Mouse (Mus musculus) lung, embryonic 15.5 days (tissue): ENCODE data around the gene Atpaf2. TPM values are rescaled to one million over a fixed set of nuclear protein-coding genes. Genes with fewer than 3 reads are reported as not detected.
"Not testable (repeated sequence)": the region's sequence is repeated elsewhere in the genome, so short reads cannot be mapped to it uniquely, and the experiment has no call there.

ENCODE experiments used
- ATAC-seq: fragments of 200-750 bp; cut with Nextera tagmentation; 2 replicates; pipeline ENCODE4 v1.8.0; 2017; ENCODE audit warnings: moderate number of reproducible peaks, borderline replicate concordance; ENCODE audit not compliant: low FRiP score, low TSS enrichment; ENCODE audit errors: extremely low read depth
- H3K27ac ChIP-seq: fragments of 300-500 bp; sonication (generic); 2 replicates; pipeline ENCODE4 v1.5.1; 2015; ENCODE audit warnings: moderate library complexity, mild to moderate bottlenecking, inconsistent platforms
- H3K27me3 ChIP-seq: fragments of 300-500 bp; sonication (generic); 2 replicates; pipeline ENCODE4 v1.6.1; 2015; ENCODE audit warnings: inconsistent platforms
- H3K36me3 ChIP-seq: fragments of 300-500 bp; sonication (generic); 2 replicates; pipeline ENCODE4 v1.6.1; 2015; ENCODE audit warnings: inconsistent platforms
- H3K4me1 ChIP-seq: fragments of 300-500 bp; sonication (generic); 2 replicates; pipeline ENCODE4 v1.6.1; 2015; ENCODE audit warnings: inconsistent platforms
- H3K4me2 ChIP-seq: fragments of 300-500 bp; sonication (generic); 2 replicates; pipeline ENCODE4 v1.6.1; 2015; ENCODE audit warnings: inconsistent platforms, mild to moderate bottlenecking, moderate library complexity
- H3K4me3 ChIP-seq: fragments of 300-500 bp; sonication (generic); 2 replicates; pipeline ENCODE4 v1.5.1; 2015; ENCODE audit warnings: mild to moderate bottlenecking, inconsistent platforms
- H3K9ac ChIP-seq: fragments of 300-500 bp; sonication (generic); 2 replicates; pipeline ENCODE4 v1.6.1; 2015; ENCODE audit warnings: inconsistent platforms
- H3K9me3 ChIP-seq: fragments of 300-500 bp; sonication (generic); 2 replicates; pipeline ENCODE4 v1.6.1; 2016; ENCODE audit warnings: inconsistent platforms
- WGBS: fragments of 180-500 bp; shearing (Covaris S2); methylation state at CpG from one replicate; pipeline ENCODE4 v1.1.7; 2015; 5-methylcytosine and 5-hydroxymethylcytosine counted together
- polyA plus RNA-seq: library from polyadenylated mRNA; unstranded; fragments of >200 nt; fragmentation: Nextera tagmentation; extraction: Ambion mirVana; gene quantifications from 2 replicates; pipeline ENCODE4 v1.2.1, GENCODE M21; 2015

Atpaf2 gene
- 51.6 and 54.7 TPM in 2 replicates for polyA plus RNA-seq

DNA sequence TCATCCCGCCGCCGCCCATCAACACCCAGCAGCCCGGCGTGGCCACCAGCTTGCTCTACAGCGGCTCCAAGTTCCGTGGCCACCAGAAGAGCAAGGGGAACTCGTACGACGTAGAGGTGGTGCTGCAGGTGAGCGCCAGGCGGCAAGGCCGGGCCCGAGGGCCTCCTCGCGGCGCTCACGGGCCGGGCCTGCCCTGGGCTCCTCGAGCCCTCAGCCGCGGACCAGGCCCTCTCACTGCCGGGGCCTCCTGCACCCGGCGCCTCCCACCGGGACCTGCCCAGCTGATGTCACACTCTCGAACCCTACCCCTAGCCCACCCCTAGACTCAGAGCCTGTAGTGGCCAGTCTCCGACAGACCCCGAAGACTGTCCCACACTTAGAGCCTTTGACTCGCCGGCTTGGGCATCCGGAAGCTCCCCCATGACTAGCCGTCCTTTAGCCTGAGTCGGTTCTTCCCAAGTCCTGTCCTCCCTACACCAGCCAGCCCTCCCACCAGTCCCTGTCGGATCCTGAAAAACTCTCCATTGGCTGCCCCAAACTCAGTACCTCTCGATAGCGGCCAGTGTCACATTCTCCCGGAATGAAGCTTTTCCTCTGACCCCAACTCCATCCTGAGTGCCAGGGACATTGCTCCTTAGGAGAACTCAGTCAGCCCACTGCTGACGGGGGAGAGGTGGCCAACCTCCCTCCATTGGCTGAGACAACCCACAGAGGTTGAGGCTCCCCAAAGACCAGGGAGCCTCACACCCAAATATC lies at the start of gene Atpaf2:
TSS of gene Atpaf2 (minus strand) at position 741 of the 756 bp plus-strand sequence.
- peak within 1 kb of the TSS; percentile 92 for H3K9ac ChIP-seq
- H3K36me3 ChIP-seq, result no peaks in the 10 kb centered on the region
- peak within 1 kb of the TSS; percentile 81 for H3K4me2 ChIP-seq
- ATAC-seq, result peak; percentile 57
- peaks cover 25% of the 10 kb centered on the region for H3K4me1 ChIP-seq
- WGBS, result under 1% methylated on average over 31 of the region's 39 CpGs
- peak within 1 kb of the TSS; percentile 98 for H3K4me3 ChIP-seq
- H3K9me3 ChIP-seq, result no peaks in the 10 kb centered on the region
- no peaks in the 10 kb centered on the region for H3K27me3 ChIP-seq
- H3K27ac ChIP-seq, result peak within 1 kb of the TSS; percentile 93

DNA sequence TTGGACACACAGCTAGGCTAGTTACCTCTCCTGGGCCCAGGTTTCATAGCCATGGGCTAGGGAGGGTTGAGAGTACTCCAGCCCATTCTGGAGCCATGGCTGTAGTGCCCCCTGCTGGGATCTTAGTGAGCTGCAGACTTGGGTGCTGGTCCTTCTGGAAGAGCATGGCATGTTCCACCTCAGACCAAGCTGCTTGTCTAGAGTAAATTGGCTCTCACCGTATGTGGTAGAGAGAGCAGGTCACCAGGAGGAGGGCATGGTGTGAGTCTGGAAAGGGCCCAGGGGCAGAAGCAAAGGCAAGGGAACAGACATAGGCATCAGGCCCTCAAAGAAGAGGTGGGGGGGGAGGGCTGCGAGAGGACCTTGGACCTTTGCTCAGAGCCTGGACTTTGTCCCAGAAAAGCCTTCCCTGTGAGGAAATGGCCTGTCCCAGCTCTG lies 47.7 kb upstream of the Atpaf2 start:
- ATAC-seq, result no peak
- Histone ChIP-seq H3K4me3 (no peak overlapping the region), H3K4me1 (no peaks in the 10 kb centered on the region), H3K4me2 (no peak overlapping the region), H3K9me3 (no peaks in the 10 kb centered on the region), H3K27ac (no peak overlapping the region), H3K27me3 (no peaks in the 10 kb centered on the region), H3K36me3 (peaks cover 90% of the 10 kb centered on the region), H3K9ac (no peak overlapping the region)
- WGBS, result 88% methylated on average over 2 of the region's 2 CpGs

DNA sequence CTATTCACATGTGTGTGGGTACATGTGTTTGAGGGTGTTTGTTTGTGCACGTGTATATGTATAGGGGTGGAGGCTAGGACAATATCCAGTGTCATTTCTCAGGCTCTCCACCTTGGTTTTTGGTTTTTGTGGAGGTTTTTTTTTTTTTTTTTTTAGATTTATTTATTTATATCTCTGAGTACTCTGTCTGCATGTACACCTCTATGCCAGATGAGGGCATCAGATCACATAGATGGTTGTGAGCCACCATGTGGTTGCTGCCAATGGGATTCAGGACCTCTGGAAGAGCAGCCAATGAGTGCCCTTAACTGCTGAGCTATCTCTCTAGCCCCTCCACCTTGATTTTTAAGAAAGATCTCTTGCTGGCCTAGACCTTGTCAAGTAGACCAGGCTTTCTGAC lies 39.7 kb upstream of the Atpaf2 start:
- WGBS, result 90% methylated on average over 1 of the region's 1 CpGs
- Histone ChIP-seq H3K36me3 (peaks cover 69% of the 10 kb centered on the region), H3K4me1 (peaks cover 18% of the 10 kb centered on the region), H3K27me3 (no peaks in the 10 kb centered on the region), H3K27ac (no peak overlapping the region), H3K4me3 (no peak overlapping the region), H3K4me2 (no peak overlapping the region), H3K9me3 (no peaks in the 10 kb centered on the region), H3K9ac (no peak overlapping the region)
- ATAC-seq, result no peak

DNA sequence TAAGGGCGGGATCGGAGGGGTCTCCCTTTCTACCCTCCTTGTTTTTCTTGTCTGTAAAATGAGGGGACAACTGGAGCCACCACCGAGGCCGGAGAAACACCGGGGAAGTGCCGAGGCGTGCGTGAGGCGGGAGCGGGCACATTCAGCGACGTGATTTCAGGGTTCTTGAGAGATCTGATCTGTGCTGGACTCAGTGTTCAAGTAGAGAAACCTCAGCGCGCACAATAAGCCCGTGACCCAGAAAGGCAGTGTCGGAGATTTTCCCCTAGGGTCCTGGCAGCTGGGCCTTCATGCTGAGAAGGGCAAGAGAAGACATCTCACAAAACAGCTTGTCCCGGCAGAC lies 36.5 kb upstream of the Atpaf2 start:
- Histone ChIP-seq H3K36me3 (peaks cover 37% of the 10 kb centered on the region), H3K9ac (peak overlapping the region; percentile 69), H3K4me1 (peaks cover 18% of the 10 kb centered on the region), H3K4me2 (peak overlapping the region; percentile 81), H3K27ac (peak overlapping the region; percentile 52), H3K27me3 (no peaks in the 10 kb centered on the region), H3K9me3 (no peaks in the 10 kb centered on the region), H3K4me3 (peak overlapping the region; percentile 65)
- ATAC-seq, result peak; percentile 24; the same call in 1 of the 2 replicates
- WGBS, result 0% methylated on average over 17 of the region's 17 CpGs

DNA sequence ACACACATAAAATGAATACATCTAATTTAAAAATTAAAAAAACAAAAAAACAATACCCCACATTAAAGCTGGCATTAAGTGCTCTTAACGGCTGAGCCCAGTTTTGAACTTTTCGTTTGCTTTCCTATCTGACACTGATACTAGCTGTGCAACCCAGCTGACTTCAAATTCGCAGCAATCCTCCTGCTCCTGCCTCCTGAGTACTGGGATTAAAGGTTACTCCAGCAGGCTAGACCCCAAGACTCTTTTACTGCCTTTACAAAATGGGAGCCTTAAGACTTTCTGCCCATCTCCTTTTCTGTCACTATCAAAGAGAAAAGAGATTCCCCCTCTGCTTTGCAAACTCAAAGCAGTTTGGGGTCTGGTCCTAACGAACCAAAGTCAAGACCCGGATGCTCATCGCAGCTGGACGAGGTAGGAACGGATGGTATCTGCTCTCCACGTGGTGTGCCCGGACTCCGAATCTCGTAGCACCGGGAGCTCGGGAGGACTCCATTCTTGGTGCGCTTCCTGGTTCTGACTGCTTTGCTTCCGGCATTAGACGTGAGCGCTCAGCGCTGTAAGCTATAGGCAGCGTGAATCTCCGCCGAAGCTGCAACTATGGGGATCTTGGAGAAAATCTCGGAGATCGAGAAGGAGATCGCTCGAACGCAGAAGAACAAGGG lies 36.0 kb upstream of the Atpaf2 start, which contains the start of gene Drg2:
TSS of gene Drg2 (plus strand) at position 512 of the 665 bp plus-strand sequence.
- Histone ChIP-seq H3K9me3 (no peaks in the 10 kb centered on the region), H3K9ac (peak within 1 kb of the TSS; percentile 69), H3K27ac (peak within 1 kb of the TSS; percentile 52), H3K4me3 (peak within 1 kb of the TSS; percentile 65), H3K4me2 (peak within 1 kb of the TSS; percentile 81), H3K27me3 (no peaks in the 10 kb centered on the region), H3K4me1 (peaks cover 18% of the 10 kb centered on the region), H3K36me3 (peaks cover 31% of the 10 kb centered on the region)
- ATAC-seq, result peak; percentile 87; the same call in 1 of the 2 replicates
- WGBS, result 3% methylated on average over 27 of the region's 27 CpGs

DNA sequence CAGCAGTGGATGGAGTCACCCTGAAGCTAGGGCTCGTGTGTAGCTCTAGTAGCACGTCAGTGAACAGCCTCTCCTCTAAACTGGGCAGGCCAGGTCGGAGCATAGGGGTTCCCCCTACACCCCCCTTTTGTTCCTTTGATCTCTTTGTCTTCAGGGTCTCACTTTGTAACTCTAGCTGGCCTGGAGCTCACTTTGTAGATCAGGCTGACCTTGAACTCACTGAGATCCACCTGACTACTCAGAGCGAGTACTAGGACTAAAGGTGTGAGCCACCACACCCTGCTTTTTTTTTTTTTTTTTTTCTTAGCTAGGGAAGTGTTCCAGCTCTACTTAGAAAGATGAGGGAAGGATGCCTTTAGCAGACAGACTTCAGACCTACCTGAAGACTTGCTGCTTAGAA lies 25.8 kb upstream of the Atpaf2 start:
- Histone ChIP-seq H3K9ac (no peak overlapping the region), H3K9me3 (no peaks in the 10 kb centered on the region), H3K36me3 (peaks cover 25% of the 10 kb centered on the region), H3K27ac (no peak overlapping the region), H3K4me1 (no peaks in the 10 kb centered on the region), H3K27me3 (no peaks in the 10 kb centered on the region), H3K4me3 (no peak overlapping the region), H3K4me2 (no peak overlapping the region)
- WGBS, result 73% methylated on average over 4 of the region's 4 CpGs
- no peak for ATAC-seq

DNA sequence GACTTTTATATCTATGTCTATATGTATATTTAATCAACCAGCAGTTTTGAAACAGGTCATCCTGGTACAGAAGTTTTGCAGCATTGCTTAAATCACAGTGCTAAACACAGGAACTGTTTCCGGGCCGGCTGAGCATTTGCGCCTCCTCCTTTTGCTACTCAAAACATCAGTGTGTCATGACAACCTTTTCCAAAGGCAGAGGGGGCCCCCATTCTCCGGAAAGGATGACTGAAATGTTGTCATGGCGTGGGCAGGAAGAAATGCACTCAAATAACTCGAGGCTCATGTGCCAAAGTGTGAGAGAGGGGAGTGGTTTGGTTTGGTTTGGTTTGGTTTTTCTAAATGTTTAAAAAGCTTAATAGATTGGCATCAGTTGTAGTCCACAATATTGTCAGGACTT lies 24.6 kb upstream of the Atpaf2 start:
- H3K9me3 ChIP-seq, result no peaks in the 10 kb centered on the region
- 88% methylated on average over 6 of the region's 6 CpGs for whole genome bisulfite sequencing
- peaks cover 33% of the 10 kb centered on the region for H3K36me3 ChIP-seq

DNA sequence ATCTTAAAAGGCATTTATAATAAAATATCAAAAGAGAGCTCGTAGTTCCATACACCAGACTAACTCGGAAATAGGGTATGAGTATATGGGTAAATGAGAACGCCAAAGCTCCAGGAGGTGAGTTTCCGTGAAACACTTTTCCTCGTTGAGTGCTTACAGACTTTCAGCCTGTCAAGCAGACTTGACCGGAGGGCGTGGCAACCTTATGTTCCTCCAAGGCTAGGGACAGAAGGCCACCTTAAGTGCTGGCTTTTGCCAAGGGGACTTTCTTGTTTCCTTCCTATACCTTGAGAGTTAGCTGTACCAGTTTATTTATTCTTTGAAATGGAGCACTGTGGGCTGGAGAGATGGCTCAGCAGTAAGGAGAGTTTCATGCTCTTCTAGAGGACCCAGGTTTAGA lies 21.9 kb upstream of the Atpaf2 start:
- WGBS, result 35% methylated on average over 7 of the region's 7 CpGs
- Histone ChIP-seq H3K4me2 (no peak overlapping the region), H3K27ac (no peak overlapping the region), H3K4me1 (no peaks in the 10 kb centered on the region), H3K27me3 (no peaks in the 10 kb centered on the region), H3K4me3 (no peak overlapping the region), H3K36me3 (peaks cover 53% of the 10 kb centered on the region), H3K9me3 (no peaks in the 10 kb centered on the region), H3K9ac (no peak overlapping the region)
- ATAC-seq, result no peak

More for the DNA sequence above, 24.6 kb upstream of the Atpaf2 start:
- no peak for ATAC-seq
- Histone ChIP-seq H3K4me3 (no peak overlapping the region), H3K4me2 (no peak overlapping the region), H3K27ac (no peak overlapping the region), H3K9ac (no peak overlapping the region), H3K27me3 (no peaks in the 10 kb centered on the region), H3K4me1 (no peaks in the 10 kb centered on the region)

DNA sequence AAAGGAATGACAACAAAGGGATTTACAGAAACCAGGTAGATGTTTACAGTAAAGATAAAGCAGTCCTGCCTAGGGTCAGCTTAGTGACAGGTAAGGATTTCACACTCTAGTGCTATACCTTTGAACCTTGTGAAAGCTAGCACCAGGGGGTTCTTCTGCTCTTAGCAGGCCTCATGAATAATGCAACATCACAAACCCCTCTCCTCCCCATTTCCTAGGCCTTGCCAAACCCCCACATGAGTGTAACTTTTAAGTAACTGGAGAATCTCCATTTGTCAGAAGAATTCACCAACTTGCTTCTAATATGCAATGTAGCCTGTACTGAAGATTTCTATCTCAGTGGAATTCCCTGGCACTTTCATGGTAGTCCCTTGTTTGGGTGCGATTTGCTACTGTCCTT lies 21.4 kb upstream of the Atpaf2 start:
- ATAC-seq, H3K9me3 ChIP-seq, H3K4me2 ChIP-seq, H3K9ac ChIP-seq, H3K27ac ChIP-seq, H3K4me3 ChIP-seq, H3K4me1 ChIP-seq, H3K27me3 ChIP-seq: not testable (repeated sequence)
- WGBS, result 18% methylated on average over 1 of the region's 1 CpGs
- peaks cover 58% of the 10 kb centered on the region for H3K36me3 ChIP-seq

DNA sequence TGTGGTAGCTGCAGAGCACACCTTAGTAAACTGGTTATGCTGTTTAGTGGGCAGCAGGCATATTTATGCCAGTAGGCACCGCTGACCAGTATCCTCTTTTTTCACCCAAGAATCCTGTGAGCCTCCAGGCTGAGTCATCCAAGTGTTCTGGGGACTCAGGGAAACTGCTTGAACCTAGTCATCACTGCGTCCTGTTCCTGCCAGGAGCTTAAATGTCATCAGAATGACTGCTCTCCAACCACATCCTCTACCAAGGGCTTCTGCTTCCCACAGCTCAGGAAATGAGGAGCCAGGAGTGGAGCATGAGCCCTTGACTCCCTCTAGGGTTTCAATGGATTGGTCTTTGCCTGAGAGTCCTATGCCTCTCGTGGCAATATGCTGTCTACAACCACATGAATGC lies 18.4 kb upstream of the Atpaf2 start:
- Histone ChIP-seq H3K27me3 (no peaks in the 10 kb centered on the region), H3K4me1 (no peaks in the 10 kb centered on the region), H3K9ac (no peak overlapping the region), H3K4me2 (no peak overlapping the region), H3K36me3 (peaks cover 58% of the 10 kb centered on the region), H3K9me3 (no peaks in the 10 kb centered on the region), H3K4me3 (no peak overlapping the region), H3K27ac (no peak overlapping the region)
- 83% methylated on average over 3 of the region's 3 CpGs for WGBS
- no peak for ATAC-seq

DNA sequence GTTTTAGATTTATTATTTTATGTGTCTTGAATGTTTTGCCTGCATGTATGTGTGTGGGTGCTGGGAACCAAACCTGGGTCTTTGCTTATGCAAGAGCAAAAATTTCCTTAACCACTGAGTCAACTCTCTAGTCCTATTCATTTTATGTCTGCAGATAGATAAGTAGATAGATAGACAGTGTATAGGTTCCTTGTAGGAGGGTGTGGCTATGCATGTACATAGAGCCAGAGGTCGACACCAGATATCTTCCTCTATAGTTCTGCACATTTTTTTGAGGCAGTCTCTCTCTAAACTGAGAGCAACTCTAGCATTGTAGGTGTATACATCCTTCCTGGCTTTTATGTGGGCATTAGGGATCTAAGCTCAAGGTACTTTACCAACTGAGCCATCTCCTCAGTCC lies 16.9 kb upstream of the Atpaf2 start:
- 96% methylated on average over 1 of the region's 1 CpGs for WGBS
- Histone ChIP-seq H3K9ac (no peak overlapping the region), H3K9me3 (no peaks in the 10 kb centered on the region), H3K36me3 (peaks cover 60% of the 10 kb centered on the region), H3K4me2 (no peak overlapping the region), H3K27me3 (no peaks in the 10 kb centered on the region), H3K4me3 (no peak overlapping the region), H3K4me1 (no peaks in the 10 kb centered on the region), H3K27ac (no peak overlapping the region)
- no peak for ATAC-seq

DNA sequence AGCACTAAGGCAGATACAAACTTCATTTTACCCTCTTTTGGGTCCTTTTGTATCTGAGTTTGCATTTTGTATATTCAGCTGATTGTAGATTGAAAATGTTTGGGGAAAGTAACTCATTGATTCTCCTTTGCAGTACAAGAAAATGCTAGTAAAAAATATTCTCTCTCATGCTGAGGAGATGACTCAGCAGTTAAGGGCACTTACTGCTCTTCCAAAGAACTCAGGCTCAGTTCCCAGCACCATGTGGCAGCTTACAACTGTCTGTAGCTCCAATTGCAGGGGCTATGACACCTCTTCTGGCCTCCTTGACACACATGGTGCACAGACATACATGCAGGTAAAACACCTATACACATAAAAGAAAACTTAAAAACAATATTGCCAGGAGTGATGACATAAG lies 15.2 kb upstream of the Atpaf2 start:
- Histone ChIP-seq H3K36me3 (peaks cover 53% of the 10 kb centered on the region), H3K27me3 (no peaks in the 10 kb centered on the region)

More for the DNA sequence above, 15.2 kb upstream of the Atpaf2 start:
- no peak overlapping the region for H3K4me2 ChIP-seq
- H3K4me3 ChIP-seq, result no peak overlapping the region
- ATAC-seq, result no peak
- H3K9me3 ChIP-seq, result no peaks in the 10 kb centered on the region
- no peak overlapping the region for H3K27ac ChIP-seq
- H3K9ac ChIP-seq, result no peak overlapping the region
- no peaks in the 10 kb centered on the region for H3K4me1 ChIP-seq
